Mouse (Mus musculus) midbrain, embryonic 13.5 days (tissue): ENCODE measurements around the gene Kcnq4. TPM values are rescaled to one million over a fixed set of nuclear protein-coding genes. Genes with fewer than 3 reads are reported as not detected.

Experiments
- ATAC-seq: fragments of 200-750 bp; cut with Nextera tagmentation; 2 replicates; pipeline ENCODE4 v1.8.0; 2017; ENCODE audit warnings: mild to moderate bottlenecking, moderate TSS enrichment, moderate library complexity
- H3K27ac ChIP-seq: fragments of 300-500 bp; sonication (generic); 2 replicates; pipeline ENCODE4 v1.5.1; 2015; ENCODE audit warnings: inconsistent platforms, mild to moderate bottlenecking, moderate library complexity
- H3K27me3 ChIP-seq: fragments of 300-500 bp; sonication (generic); 2 replicates; pipeline ENCODE4 v1.6.1; 2015; ENCODE audit warnings: mild to moderate bottlenecking, inconsistent platforms
- H3K36me3 ChIP-seq: fragments of 300-500 bp; sonication (generic); 2 replicates; pipeline ENCODE4 v1.6.1; 2015; ENCODE audit warnings: mild to moderate bottlenecking, inconsistent platforms
- H3K4me1 ChIP-seq: fragments of 300-500 bp; sonication (generic); replicated peaks from 2 replicates; pipeline ENCODE4 v1.6.1; 2015; ENCODE audit warnings: inconsistent platforms
- H3K4me2 ChIP-seq: fragments of 300-500 bp; sonication (generic); replicated peaks from 2 replicates; pipeline ENCODE4 v1.6.1; 2015; ENCODE audit warnings: moderate library complexity, mild to moderate bottlenecking, inconsistent platforms
- H3K4me3 ChIP-seq: fragments of 300-500 bp; sonication (generic); replicated peaks from 2 replicates; pipeline ENCODE4 v1.5.1; 2015; ENCODE audit warnings: mild to moderate bottlenecking, inconsistent platforms
- H3K9ac ChIP-seq: fragments of 300-500 bp; sonication (generic); replicated peaks from 2 replicates; pipeline ENCODE4 v1.6.1; 2015; ENCODE audit warnings: mild to moderate bottlenecking, inconsistent platforms
- H3K9me3 ChIP-seq: fragments of 300-500 bp; sonication (generic); 2 replicates; pipeline ENCODE4 v1.6.1; 2016; ENCODE audit warnings: mild to moderate bottlenecking, inconsistent platforms
- WGBS: fragments of 180-500 bp; shearing (Covaris S2); methylation state at CpG from one replicate; pipeline ENCODE4 v1.1.7; 2015; 5-methylcytosine and 5-hydroxymethylcytosine counted together
- polyA plus RNA-seq: library from polyadenylated mRNA; unstranded; fragments of >200 nt; fragmentation: Nextera tagmentation; extraction: Ambion mirVana; gene quantifications from 2 replicates; pipeline ENCODE4 v1.2.1, GENCODE M21; 2015

Kcnq4 gene
- polyA plus RNA-seq, 1 experiment from 2014 or later = 3.9 TPM

DNA sequence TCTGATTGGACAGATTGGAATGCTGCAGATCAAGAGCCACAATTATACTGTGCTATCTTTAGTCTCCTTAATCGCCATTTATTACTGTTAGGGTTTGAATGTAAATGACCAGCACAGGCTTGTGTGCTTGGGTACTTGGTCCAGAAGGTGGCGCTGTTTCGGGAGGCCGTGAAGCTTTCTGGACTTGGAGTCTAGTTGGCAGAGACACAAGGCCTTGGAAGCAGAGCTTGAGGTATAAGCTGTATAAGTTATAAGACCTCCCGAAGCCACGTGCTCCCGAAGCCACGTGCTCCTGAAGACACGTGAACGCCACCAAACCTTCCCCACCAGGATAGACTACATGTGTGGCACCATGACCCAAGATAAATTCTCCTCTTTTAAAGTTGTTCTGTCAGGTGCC is 55.7 kb downstream of the Kcnq4 start:
- ATAC-seq = no peak
- Histone ChIP-seq H3K4me1 (no peaks in the 10 kb centered on the region), H3K4me2 (no peak overlapping the region), H3K27ac (no peak overlapping the region), H3K9ac (no peak overlapping the region), H3K36me3 (no peaks in the 10 kb centered on the region), H3K4me3 (no peak overlapping the region), H3K27me3 (peaks cover 18% of the 10 kb centered on the region), H3K9me3 (no peaks in the 10 kb centered on the region)
- WGBS = 43% methylated on average over 10 of the region's 10 CpGs

GRCm38 (mm10) chr4:120689317-120689716 is 59.1 kb downstream of the Kcnq4 start:
- Histone ChIP-seq H3K9me3 (no peaks in the 10 kb centered on the region), H3K4me2 (no peak overlapping the region), H3K9ac (no peak overlapping the region), H3K36me3 (no peaks in the 10 kb centered on the region), H3K4me1 (no peaks in the 10 kb centered on the region), H3K4me3 (no peak overlapping the region), H3K27ac (no peak overlapping the region), H3K27me3 (no peaks in the 10 kb centered on the region)
- no peak for ATAC-seq
- 74% methylated on average over 6 of the region's 6 CpGs for WGBS

GRCm38 (mm10) chr4:120687282-120687681 is 61.1 kb downstream of the Kcnq4 start:
- Histone ChIP-seq H3K36me3 (no peaks in the 10 kb centered on the region), H3K4me1 (no peaks in the 10 kb centered on the region), H3K9ac (no peak overlapping the region), H3K4me2 (no peak overlapping the region), H3K9me3 (no peaks in the 10 kb centered on the region), H3K4me3 (no peak overlapping the region), H3K27ac (no peak overlapping the region), H3K27me3 (peaks cover 4% of the 10 kb centered on the region; the same call in 1 of the 2 replicates)
- ATAC-seq = no peak
- WGBS = 55% methylated on average over 6 of the region's 6 CpGs

GRCm38 (mm10) chr4:120683278-120683997 is 65.0 kb downstream of the Kcnq4 start:
- no peak overlapping the region for H3K4me2 ChIP-seq
- WGBS = 55% methylated on average over 9 of the region's 9 CpGs
- H3K4me1 ChIP-seq = no peaks in the 10 kb centered on the region
- no peak overlapping the region for H3K27ac ChIP-seq
- no peaks in the 10 kb centered on the region for H3K36me3 ChIP-seq
- no peak overlapping the region for H3K9ac ChIP-seq
- H3K4me3 ChIP-seq = no peak overlapping the region
- peaks cover 4% of the 10 kb centered on the region; the same call in 1 of the 2 replicates for H3K27me3 ChIP-seq
- no peak for ATAC-seq
- no peaks in the 10 kb centered on the region for H3K9me3 ChIP-seq

- Histone ChIP-seq H3K27ac (no peak overlapping the region), H3K4me2 (no peak overlapping the region), H3K4me1 (no peaks in the 10 kb centered on the region), H3K27me3 (peaks cover 4% of the 10 kb centered on the region; the same call in 1 of the 2 replicates), H3K36me3 (no peaks in the 10 kb centered on the region), H3K4me3 (no peak overlapping the region), H3K9ac (no peak overlapping the region), H3K9me3 (no peaks in the 10 kb centered on the region)
- 32% methylated on average over 10 of the region's 10 CpGs for WGBS
- ATAC-seq = no peak; the same call in 1 of the 2 replicates
Measured at GRCm38 (mm10) chr4:120682168-120682567, 66.2 kb downstream of the Kcnq4 start.

DNA sequence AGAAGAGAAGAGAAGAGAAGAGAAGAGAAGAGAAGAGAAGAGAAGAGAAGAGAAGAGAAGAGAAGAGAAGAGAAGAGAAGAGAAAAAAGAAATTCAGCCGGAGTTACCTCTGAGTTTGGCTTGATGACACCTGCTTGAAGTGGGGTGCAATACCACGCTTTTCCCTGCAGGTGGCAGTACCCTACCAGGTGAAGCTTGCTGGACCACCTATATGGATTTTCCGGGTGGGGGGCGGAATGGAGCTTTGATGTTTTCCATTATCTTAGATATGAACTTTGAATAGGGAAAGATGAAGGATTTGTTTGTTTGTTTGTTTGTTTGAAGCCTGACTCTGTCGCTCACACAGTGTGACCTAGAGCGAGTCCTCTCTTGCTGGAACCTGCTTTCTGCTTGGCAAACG is 67.5 kb downstream of the Kcnq4 start:
- no peak for ATAC-seq
- Histone ChIP-seq H3K36me3 (no peaks in the 10 kb centered on the region), H3K27ac (no peak overlapping the region), H3K9ac (no peak overlapping the region), H3K4me3 (no peak overlapping the region), H3K27me3 (peaks cover 4% of the 10 kb centered on the region; the same call in 1 of the 2 replicates), H3K4me2 (no peak overlapping the region), H3K4me1 (no peaks in the 10 kb centered on the region), H3K9me3 (no peaks in the 10 kb centered on the region)
- 56% methylated on average over 7 of the region's 7 CpGs for WGBS

GRCm38 (mm10) chr4:120675640-120676039 is 72.8 kb downstream of the Kcnq4 start:
- Histone ChIP-seq H3K4me3 (no peak overlapping the region), H3K9me3 (no peaks in the 10 kb centered on the region), H3K36me3 (no peaks in the 10 kb centered on the region), H3K9ac (no peak overlapping the region), H3K4me2 (no peak overlapping the region), H3K27me3 (0 out of 2 replicates have a peak, but pooled peaks cover 5% of the 10 kb centered on the region), H3K4me1 (no peaks in the 10 kb centered on the region), H3K27ac (no peak overlapping the region)
- no peak for ATAC-seq
- WGBS = 76% methylated on average over 2 of the region's 2 CpGs

DNA sequence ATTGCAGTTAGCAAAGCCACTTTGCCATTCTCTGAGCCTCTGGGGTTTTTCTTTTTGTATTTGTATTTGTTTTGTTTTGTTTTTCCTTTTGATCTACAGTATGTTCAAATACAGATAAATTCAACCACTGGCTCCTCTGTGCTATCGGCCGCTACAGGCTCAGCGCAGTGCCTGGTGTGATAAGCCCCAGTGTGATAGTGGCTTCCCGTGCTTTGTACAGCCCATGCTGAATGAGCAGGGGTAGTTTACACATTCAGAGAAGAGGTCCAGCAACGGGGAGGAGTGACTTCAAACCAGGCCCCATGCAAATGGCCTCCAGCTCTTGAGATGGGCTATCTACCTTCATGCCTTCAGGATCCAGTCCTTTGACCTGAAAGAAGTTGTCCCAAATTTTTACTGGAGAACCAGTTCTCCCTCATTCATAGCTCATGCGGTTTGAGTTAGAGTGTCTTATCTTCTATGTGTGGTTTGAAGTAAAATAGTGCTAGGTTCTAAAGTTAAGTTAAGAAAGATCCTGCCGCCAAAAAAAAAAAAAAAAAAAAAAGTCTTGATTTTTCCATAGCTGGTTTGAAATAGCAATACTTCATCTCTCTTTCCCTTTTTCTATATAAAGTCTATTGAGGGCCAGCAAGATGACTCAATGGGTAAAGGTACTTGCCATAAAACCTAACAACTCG is 73.5 kb downstream of the Kcnq4 start:
- H3K27ac ChIP-seq = no peak overlapping the region
- H3K36me3 ChIP-seq = no peaks in the 10 kb centered on the region
- WGBS = 81% methylated on average over 8 of the region's 8 CpGs
- no peaks in the 10 kb centered on the region for H3K9me3 ChIP-seq
- no peak for ATAC-seq
- H3K9ac ChIP-seq = no peak overlapping the region
- no peak overlapping the region for H3K4me3 ChIP-seq
- H3K27me3 ChIP-seq = 0 out of 2 replicates have a peak, but pooled peaks cover 5% of the 10 kb centered on the region
- no peaks in the 10 kb centered on the region for H3K4me1 ChIP-seq
- no peak overlapping the region for H3K4me2 ChIP-seq

DNA sequence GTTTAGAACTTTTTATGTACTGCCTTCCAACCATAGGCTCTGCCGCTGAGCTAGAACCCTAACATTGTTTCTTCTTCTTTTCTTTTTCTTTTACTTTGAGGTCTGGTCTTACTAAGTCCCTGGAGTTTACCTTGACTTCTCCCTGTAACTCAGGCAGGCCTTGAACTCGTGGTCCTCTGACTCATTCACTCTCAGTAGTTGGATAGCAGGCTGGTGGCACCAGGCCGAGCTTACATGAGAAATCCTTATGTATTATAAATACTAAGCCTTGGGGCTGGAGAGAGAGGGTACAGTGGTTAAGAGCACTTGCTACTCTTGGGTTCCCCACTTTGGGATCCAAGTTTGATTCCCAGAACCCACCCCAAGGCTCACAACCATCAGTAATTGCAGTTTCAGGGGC is 74.8 kb downstream of the Kcnq4 start:
- WGBS = 90% methylated on average over 3 of the region's 3 CpGs
- no peak for ATAC-seq
- no peaks in the 10 kb centered on the region for H3K36me3 ChIP-seq
- no peak overlapping the region for H3K4me3 ChIP-seq
- no peak overlapping the region for H3K9ac ChIP-seq
- no peaks in the 10 kb centered on the region for H3K4me1 ChIP-seq
- no peak overlapping the region for H3K4me2 ChIP-seq
- H3K27ac ChIP-seq = no peak overlapping the region
- H3K27me3 ChIP-seq = peaks cover 17% of the 10 kb centered on the region
- no peaks in the 10 kb centered on the region for H3K9me3 ChIP-seq

- Histone ChIP-seq H3K4me2 (no peak overlapping the region), H3K27ac (no peak overlapping the region), H3K36me3 (no peaks in the 10 kb centered on the region), H3K27me3 (peaks cover 39% of the 10 kb centered on the region), H3K4me1 (peaks cover 18% of the 10 kb centered on the region), H3K9me3 (no peaks in the 10 kb centered on the region), H3K9ac (no peak overlapping the region), H3K4me3 (no peak overlapping the region)
- 27% methylated on average over 12 of the region's 12 CpGs for WGBS
- no peak for ATAC-seq
Measured at GRCm38 (mm10) chr4:120671046-120671445, 77.4 kb downstream of the Kcnq4 start.

DNA sequence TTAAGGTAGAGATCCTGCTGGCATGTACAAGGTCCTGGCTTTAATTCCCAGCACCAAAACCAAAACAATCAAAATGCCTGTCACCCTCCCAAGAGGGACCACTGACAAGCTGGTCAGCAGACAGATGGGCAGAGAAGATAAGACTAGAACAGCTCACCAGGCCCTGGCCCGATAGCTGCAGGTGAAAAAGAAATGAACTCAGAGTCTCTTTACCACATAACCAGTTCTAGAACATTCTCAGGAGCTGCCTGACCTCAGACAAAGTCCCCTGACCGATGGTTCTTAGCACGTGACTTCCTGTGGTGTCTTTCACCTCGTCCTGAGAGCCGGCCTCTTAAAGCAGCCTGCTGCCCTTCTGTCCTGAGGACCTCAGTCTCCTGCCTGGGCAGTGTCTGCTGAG is 78.8 kb downstream of the Kcnq4 start:
- no peak overlapping the region for H3K27ac ChIP-seq
- no peaks in the 10 kb centered on the region for H3K36me3 ChIP-seq
- no peak overlapping the region for H3K4me3 ChIP-seq
- peaks cover 51% of the 10 kb centered on the region for H3K27me3 ChIP-seq
- H3K9me3 ChIP-seq = no peaks in the 10 kb centered on the region
- ATAC-seq = no peak
- 80% methylated on average over 5 of the region's 5 CpGs for WGBS
- no peak overlapping the region for H3K4me2 ChIP-seq
- peaks cover 22% of the 10 kb centered on the region for H3K4me1 ChIP-seq
- H3K9ac ChIP-seq = no peak overlapping the region

- Histone ChIP-seq H3K27me3 (peaks cover 51% of the 10 kb centered on the region), H3K9me3 (no peaks in the 10 kb centered on the region), H3K4me2 (no peak overlapping the region), H3K27ac (no peak overlapping the region), H3K4me1 (peaks cover 22% of the 10 kb centered on the region), H3K36me3 (no peaks in the 10 kb centered on the region), H3K4me3 (no peak overlapping the region), H3K9ac (no peak overlapping the region)
- WGBS = 90% methylated on average over 4 of the region's 4 CpGs
- no peak for ATAC-seq
Measured at GRCm38 (mm10) chr4:120668551-120668950, 79.9 kb downstream of the Kcnq4 start.
